Mouse (Mus musculus) lung, embryonic 16.5 days (tissue): ENCODE data around the gene Slc25a5. TPM values are rescaled to one million over a fixed set of nuclear protein-coding genes. Genes with fewer than 3 reads are reported as not detected.
A peak's percentile ranks its signal among the peaks of the same experiment; 100 is the strongest.

ENCODE experiments used
- ATAC-seq: fragments of 200-750 bp; cut with Nextera tagmentation; 2 replicates; pipeline ENCODE4 v1.8.0; 2017; ENCODE audit warnings: low read depth, mild to moderate bottlenecking, moderate library complexity
- H3K27ac ChIP-seq: fragments of 300-500 bp; sonication (generic); 2 replicates; pipeline ENCODE4 v1.5.1; 2014; ENCODE audit warnings: mild to moderate bottlenecking, control low read depth, low read length
- H3K27me3 ChIP-seq: fragments of 300-500 bp; sonication (generic); 2 replicates; pipeline ENCODE4 v1.6.1; 2014; ENCODE audit warnings: low read depth, low read length, mixed read lengths; ENCODE audit not compliant: control insufficient read depth, insufficient read depth
- H3K36me3 ChIP-seq: fragments of 300-500 bp; sonication (generic); 2 replicates; pipeline ENCODE4 v1.6.1; 2014; ENCODE audit warnings: low read length; ENCODE audit not compliant: control insufficient read depth, insufficient read depth
- H3K4me1 ChIP-seq: fragments of 300-500 bp; sonication (generic); replicated peaks from 2 replicates; pipeline ENCODE4 v1.6.1; 2014; ENCODE audit warnings: low read length, mixed read lengths; ENCODE audit not compliant: control insufficient read depth, insufficient read depth
- H3K4me2 ChIP-seq: fragments of 300-500 bp; sonication (generic); 2 replicates; pipeline ENCODE4 v1.6.1; 2014; ENCODE audit warnings: low read depth, low read length, control low read depth
- H3K4me3 ChIP-seq: fragments of 300-500 bp; sonication (generic); 2 replicates; pipeline ENCODE4 v1.5.1; 2014; ENCODE audit warnings: mild to moderate bottlenecking, low read length, control low read depth
- H3K9ac ChIP-seq: fragments of 300-500 bp; sonication (generic); 2 replicates; pipeline ENCODE4 v1.6.1; 2014; ENCODE audit warnings: low read length, control low read depth
- H3K9me3 ChIP-seq: fragments of 300-500 bp; sonication (generic); 2 replicates; pipeline ENCODE4 v1.6.1; 2016; ENCODE audit warnings: low read length; ENCODE audit not compliant: control insufficient read depth
- WGBS: fragments of 180-500 bp; shearing (Covaris S2); extraction: QIAGEN DNeasy Blood & Tissue Kit; methylation state at CpG from one replicate; pipeline ENCODE4 v1.1.7; 2014; 5-methylcytosine and 5-hydroxymethylcytosine counted together
- polyA plus RNA-seq: library from polyadenylated mRNA; unstranded; fragments of >200 nt; fragmentation: Nextera tagmentation; extraction: Ambion mirVana; gene quantifications from 2 replicates; pipeline ENCODE4 v1.2.1, GENCODE M21; 2015

The Slc25a5 gene
- polyA plus RNA-seq, 1 experiment from 2014 or later = 576 TPM

DNA sequence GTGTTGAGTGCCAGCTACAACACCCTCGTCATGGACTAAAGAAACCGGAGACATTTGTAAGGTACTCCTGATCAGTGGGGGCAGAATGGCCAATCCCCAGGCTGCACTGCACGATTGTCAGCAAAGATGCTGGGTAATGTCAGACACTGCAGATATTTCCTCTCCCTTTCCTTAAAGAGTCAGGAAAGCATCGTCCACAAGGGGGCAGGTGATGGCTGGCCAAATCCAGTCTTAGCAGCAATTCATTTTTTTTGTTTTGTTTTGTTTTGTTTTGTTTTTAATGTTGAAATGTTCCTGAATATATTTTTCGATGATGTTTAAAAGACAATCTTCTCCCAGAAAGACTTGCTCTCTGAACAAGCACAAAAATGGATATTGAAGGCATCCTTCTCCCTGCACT lies 15.9 kb downstream of the Slc25a5 start:
- ATAC-seq = no peak
- WGBS = 37% methylated on average over 5 of the region's 5 CpGs
- 0 out of 2 replicates have a peak, but pooled peaks cover 4% of the 10 kb centered on the region for H3K4me1 ChIP-seq
- H3K4me3 ChIP-seq = no peak overlapping the region
- no peaks in the 10 kb centered on the region for H3K9me3 ChIP-seq
- H3K27ac ChIP-seq = no peak overlapping the region
- no peaks in the 10 kb centered on the region for H3K27me3 ChIP-seq
- H3K9ac ChIP-seq = no peak overlapping the region
- no peaks in the 10 kb centered on the region for H3K36me3 ChIP-seq
- H3K4me2 ChIP-seq = no peak overlapping the region

DNA sequence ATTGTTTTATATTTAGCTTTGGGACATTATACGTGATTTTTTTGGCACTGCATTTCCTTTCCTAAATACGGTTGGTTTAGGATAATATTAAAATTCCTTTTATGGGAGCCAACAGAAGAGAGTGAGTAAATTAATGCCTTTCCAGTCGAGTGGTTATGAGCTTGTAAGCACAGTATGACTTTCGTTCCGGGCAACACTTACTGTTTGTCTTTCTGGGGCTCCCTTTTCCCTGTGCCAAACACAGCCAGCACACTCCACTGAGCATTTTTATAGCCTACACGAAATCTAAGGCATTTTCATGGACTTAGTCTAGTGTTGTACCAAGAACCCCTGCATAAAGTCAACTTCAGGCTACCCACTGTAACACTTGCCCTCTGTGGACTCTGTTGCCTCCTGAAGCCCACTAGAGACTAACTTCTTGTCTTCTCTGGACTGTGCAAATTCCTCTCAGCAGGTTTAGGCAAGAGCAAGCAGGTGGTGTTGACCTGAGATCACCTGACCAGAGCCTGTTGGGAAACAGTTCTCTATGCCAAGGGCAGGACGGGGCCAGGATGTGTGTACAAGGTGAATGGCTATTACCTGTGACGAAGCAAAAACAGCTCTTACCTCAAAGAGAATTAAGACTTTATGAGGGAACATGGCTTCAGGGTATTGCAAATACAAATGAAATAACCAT lies 18.8 kb downstream of the Slc25a5 start:
- H3K4me2 ChIP-seq = no peak overlapping the region
- no peaks in the 10 kb centered on the region for H3K36me3 ChIP-seq
- H3K4me3 ChIP-seq = no peak overlapping the region
- ATAC-seq = no peak
- no peaks in the 10 kb centered on the region for H3K9me3 ChIP-seq
- WGBS = 60% methylated on average over 8 of the region's 8 CpGs
- H3K27me3 ChIP-seq = no peaks in the 10 kb centered on the region
- H3K4me1 ChIP-seq = 0 out of 2 replicates have a peak, but pooled peaks cover 3% of the 10 kb centered on the region
- 0 out of 2 replicates have a peak overlapping the region, but pooled peaks have one; percentile 22 for H3K27ac ChIP-seq
- H3K9ac ChIP-seq = no peak overlapping the region

DNA sequence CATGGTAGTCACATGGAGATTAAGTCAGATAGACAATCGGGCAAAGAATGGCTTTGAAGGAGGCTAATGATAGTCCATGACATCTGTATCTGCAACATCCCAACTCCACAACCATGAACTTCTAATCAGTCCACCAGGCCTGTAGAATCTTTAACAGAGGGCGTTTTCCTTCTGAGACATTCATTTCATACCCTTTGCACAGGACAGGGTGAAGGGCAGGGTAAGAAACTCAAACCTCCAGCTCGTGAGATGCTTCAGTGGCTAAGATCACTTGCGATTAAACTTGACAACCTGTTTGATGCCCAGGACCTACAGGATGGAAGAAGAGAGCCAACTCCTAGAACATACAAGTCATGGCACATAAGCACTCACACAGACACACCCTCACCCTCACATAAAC lies 19.6 kb downstream of the Slc25a5 start:
- H3K9me3 ChIP-seq = no peaks in the 10 kb centered on the region
- 0 out of 2 replicates have a peak, but pooled peaks cover 3% of the 10 kb centered on the region for H3K4me1 ChIP-seq
- no peak overlapping the region for H3K9ac ChIP-seq
- H3K27me3 ChIP-seq = no peaks in the 10 kb centered on the region
- H3K36me3 ChIP-seq = no peaks in the 10 kb centered on the region
- WGBS = 78% methylated on average over 4 of the region's 4 CpGs
- H3K4me3 ChIP-seq = no peak overlapping the region
- H3K4me2 ChIP-seq = no peak overlapping the region
- H3K27ac ChIP-seq = no peak overlapping the region
- ATAC-seq = no peak

DNA sequence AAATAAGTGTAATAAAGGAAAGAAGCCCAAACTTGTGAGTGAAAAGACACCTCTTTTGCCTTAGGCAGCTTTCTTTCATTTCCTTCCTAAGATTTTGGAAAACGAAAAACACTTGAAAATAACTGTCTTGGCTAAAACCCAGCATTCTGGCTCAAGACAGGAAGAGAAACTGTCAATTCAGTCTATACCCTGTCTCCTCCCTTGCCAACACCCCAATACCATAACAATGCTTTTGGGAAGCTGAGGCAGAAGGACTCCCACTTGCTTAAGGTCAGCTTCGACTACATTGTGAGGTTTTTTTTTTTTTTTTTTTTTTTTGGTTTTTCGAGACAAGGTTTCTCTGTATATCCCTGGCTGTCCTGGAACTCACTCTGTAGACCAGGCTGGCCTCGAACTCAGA lies 20.0 kb downstream of the Slc25a5 start:
- 67% methylated on average over 2 of the region's 4 CpGs for WGBS
- ATAC-seq = no peak
- no peak overlapping the region for H3K9ac ChIP-seq
- H3K4me2 ChIP-seq = no peak overlapping the region
- 0 out of 2 replicates have a peak, but pooled peaks cover 3% of the 10 kb centered on the region for H3K4me1 ChIP-seq
- H3K9me3 ChIP-seq = no peaks in the 10 kb centered on the region
- H3K4me3 ChIP-seq = no peak overlapping the region
- no peaks in the 10 kb centered on the region for H3K27me3 ChIP-seq
- no peak overlapping the region for H3K27ac ChIP-seq
- no peaks in the 10 kb centered on the region for H3K36me3 ChIP-seq

DNA sequence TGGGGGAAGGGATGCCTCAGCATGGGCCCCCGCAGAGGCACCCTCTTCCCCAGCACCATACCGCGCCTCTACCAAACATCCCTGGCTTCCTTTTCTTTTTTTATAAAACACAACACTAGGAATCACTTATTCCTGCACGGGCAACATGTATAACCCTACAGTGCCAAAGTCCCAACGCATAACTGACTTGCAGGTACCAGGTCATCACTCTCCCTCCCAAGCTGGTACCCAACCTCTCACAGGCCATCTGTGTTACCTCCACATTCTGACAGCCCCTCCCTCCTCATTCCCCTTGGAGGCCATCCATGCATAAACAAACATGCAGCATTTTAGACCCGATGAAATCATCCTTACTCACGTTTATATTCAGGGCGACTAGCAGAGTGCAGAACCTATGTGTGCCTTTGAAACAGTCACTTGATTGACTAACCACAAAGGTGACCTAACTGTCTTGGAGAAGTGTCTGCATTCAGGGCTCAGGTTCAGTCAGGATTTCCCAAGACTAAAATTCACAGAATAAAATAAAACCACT lies 21.0 kb downstream of the Slc25a5 start:
- ATAC-seq = no peak
- Histone ChIP-seq H3K36me3 (no peaks in the 10 kb centered on the region), H3K27ac (no peak overlapping the region), H3K4me3 (no peak overlapping the region; the same call in 1 of the 2 replicates), H3K4me1 (0 out of 2 replicates have a peak, but pooled peaks cover 3% of the 10 kb centered on the region), H3K9ac (0 out of 2 replicates have a peak overlapping the region, but pooled peaks have one; percentile 7), H3K4me2 (peak overlapping the region; percentile 39; the same call in 1 of the 2 replicates), H3K9me3 (no peaks in the 10 kb centered on the region), H3K27me3 (no peaks in the 10 kb centered on the region)
- 31% methylated on average over 8 of the region's 8 CpGs for WGBS

DNA sequence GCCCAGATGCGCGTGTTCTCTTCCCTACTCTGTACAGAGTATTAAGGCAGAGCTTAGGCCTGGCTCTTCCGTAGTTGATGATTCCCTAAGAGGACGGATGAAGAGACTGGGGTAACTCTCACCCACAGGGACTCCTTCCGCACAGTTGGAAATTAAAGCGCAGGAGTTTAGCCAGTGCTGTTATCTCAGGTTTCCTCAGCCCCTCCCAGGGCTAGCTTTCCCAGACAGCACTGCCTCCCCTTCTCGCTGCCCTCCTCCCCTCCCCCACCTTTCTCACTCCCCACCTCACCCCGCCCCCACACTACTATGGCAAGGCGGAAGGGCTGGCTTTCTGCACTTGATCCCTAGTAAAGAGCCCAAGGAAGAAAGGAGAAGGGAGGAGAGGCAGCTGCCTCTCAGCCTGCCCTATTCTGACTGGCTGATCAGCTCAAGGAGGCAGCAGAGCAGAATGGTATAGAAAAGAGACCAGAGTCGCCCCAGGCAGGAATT lies 21.5 kb downstream of the Slc25a5 start:
- no peaks in the 10 kb centered on the region for H3K27me3 ChIP-seq
- WGBS = 14% methylated on average over 10 of the region's 10 CpGs
- H3K9me3 ChIP-seq = no peaks in the 10 kb centered on the region
- 0 out of 2 replicates have a peak, but pooled peaks cover 3% of the 10 kb centered on the region for H3K4me1 ChIP-seq
- H3K4me3 ChIP-seq = peak overlapping the region; percentile 1
- H3K4me2 ChIP-seq = peak overlapping the region; percentile 39
- no peaks in the 10 kb centered on the region for H3K36me3 ChIP-seq
- peak overlapping the region; percentile 26 for H3K27ac ChIP-seq
- H3K9ac ChIP-seq = 0 out of 2 replicates have a peak overlapping the region, but pooled peaks have one; percentile 7
- peak; percentile 71 for ATAC-seq

DNA sequence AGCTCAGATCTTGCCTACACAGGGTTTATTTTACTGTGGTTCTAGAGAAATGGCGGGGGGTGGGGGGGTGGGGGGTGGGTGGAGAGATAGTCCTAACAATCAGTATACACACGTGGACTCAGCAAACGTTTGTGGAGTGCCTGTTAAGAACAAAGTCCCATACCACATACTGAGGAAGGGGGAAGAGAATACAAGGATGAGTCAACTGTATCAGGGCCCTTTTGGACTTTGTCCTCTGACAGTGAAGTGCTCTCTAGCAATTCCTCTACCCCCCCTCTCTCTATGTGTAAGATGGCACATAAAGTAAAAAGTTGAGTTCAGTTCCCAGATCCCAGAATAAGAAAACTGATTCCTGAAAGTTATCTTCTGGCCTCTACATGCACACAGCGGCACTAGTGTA lies 24.1 kb downstream of the Slc25a5 start:
- Histone ChIP-seq H3K9me3 (no peaks in the 10 kb centered on the region), H3K4me3 (no peak overlapping the region), H3K27ac (no peak overlapping the region), H3K4me2 (no peak overlapping the region), H3K4me1 (0 out of 2 replicates have a peak, but pooled peaks cover 3% of the 10 kb centered on the region), H3K9ac (no peak overlapping the region), H3K27me3 (no peaks in the 10 kb centered on the region), H3K36me3 (no peaks in the 10 kb centered on the region)
- WGBS = 51% methylated on average over 4 of the region's 4 CpGs
- ATAC-seq = no peak

DNA sequence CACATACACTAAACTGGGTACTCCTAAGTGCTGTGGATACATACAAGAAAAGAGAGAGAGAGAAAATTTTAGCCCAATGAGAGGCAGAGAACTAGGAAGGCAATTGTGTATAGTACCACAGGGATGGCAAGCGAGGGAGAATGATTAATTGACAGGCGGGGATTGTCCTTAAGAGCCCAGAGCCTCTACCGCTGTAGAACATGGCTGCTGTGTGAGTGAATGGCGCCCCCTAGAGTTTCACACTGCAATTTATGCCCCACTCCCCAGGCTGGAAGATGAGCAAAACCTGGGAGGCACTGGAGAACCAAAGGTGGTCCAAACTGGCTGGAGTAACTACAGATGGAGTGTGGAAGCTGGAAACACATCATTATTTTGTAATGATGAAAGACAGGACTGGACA lies 24.8 kb downstream of the Slc25a5 start:
- H3K27me3 ChIP-seq = no peaks in the 10 kb centered on the region
- H3K4me3 ChIP-seq = no peak overlapping the region
- no peak overlapping the region for H3K9ac ChIP-seq
- 10% methylated on average over 4 of the region's 4 CpGs for WGBS
- ATAC-seq = peak; percentile 45; the same call in 1 of the 2 replicates
- no peaks in the 10 kb centered on the region for H3K9me3 ChIP-seq
- no peak overlapping the region for H3K27ac ChIP-seq
- no peak overlapping the region for H3K4me2 ChIP-seq
- H3K4me1 ChIP-seq = 0 out of 2 replicates have a peak, but pooled peaks cover 3% of the 10 kb centered on the region
- H3K36me3 ChIP-seq = no peaks in the 10 kb centered on the region

DNA sequence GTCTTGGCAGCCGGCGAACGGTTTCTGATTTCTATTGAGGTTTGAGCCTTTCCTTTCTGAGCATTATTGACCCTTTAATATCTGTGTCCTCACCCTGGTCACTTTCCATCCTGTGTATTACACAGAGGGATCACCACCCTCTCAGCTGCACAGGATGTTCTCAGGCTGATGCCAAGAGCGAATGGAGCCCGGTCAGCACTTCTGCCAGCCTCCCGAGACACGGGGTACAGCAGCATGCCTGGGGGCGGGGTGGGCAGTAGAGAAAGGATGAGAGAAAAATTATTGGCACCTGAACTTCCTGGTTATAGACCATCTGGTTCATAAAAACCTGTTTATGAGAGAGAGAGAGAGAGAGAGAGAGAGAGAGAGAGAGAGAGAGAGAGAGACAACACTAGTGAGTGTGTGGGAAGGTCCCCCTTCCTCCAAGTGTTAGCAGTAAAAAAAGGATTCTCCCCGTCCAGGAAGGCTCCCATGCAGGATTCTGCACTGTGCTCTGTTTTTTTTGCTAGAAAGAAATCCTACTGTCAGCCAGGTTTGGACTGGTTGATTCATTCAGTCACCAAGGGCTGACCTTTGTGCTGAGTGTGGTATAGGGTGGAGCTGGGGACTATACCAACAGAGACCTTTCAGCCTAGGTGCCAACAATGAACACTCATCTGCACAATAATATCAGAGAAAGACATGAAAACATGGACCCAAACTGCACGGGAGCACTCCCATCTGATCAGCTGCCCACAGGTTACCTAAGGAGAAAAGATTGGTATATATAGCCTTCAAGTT lies 28.7 kb downstream of the Slc25a5 start:
- H3K4me2 ChIP-seq = no peak overlapping the region
- no peaks in the 10 kb centered on the region for H3K4me1 ChIP-seq
- no peak overlapping the region for H3K27ac ChIP-seq
- no peaks in the 10 kb centered on the region for H3K27me3 ChIP-seq
- H3K9me3 ChIP-seq = no peaks in the 10 kb centered on the region
- 83% methylated on average over 10 of the region's 10 CpGs for WGBS
- no peaks in the 10 kb centered on the region for H3K36me3 ChIP-seq
- no peak for ATAC-seq
- no peak overlapping the region for H3K4me3 ChIP-seq
- no peak overlapping the region for H3K9ac ChIP-seq
